Mouse (Mus musculus) frontal cortex, adult (tissue): Measurements from ENCODE around the gene Zfp462.
A peak's percentile ranks its signal among the peaks of the same experiment; 100 is the strongest.

Source experiments
- ATAC-seq: cut with Nextera tagmentation; 2 replicates; pipeline ENCODE4 v1.9.2; 2017; ENCODE audit warnings: mild to moderate bottlenecking, moderate library complexity, mixed read lengths; ENCODE audit not compliant: low TSS enrichment

Gene Zfp462

DNA sequence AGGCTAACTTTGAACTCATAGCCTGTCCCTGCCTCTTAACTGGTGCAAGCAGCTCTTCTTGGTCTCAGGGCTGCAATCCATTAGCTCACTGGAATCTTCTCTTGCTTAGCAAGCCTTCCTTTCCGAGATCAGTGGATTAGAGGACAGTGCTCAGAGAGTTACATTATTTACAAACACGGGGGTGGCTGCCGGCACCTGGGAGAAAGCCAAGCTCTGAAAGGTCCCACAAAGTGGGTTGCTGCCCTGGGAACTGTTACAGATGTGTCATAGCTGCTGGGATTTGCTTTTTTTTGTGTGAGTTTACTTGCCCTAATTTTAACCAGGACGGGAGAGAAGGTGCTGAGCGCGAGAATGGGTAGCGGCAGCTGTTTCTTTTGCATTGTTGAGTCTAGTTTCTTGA is 102.4 kb downstream of the Zfp462 start:
- no peak for ATAC-seq

DNA sequence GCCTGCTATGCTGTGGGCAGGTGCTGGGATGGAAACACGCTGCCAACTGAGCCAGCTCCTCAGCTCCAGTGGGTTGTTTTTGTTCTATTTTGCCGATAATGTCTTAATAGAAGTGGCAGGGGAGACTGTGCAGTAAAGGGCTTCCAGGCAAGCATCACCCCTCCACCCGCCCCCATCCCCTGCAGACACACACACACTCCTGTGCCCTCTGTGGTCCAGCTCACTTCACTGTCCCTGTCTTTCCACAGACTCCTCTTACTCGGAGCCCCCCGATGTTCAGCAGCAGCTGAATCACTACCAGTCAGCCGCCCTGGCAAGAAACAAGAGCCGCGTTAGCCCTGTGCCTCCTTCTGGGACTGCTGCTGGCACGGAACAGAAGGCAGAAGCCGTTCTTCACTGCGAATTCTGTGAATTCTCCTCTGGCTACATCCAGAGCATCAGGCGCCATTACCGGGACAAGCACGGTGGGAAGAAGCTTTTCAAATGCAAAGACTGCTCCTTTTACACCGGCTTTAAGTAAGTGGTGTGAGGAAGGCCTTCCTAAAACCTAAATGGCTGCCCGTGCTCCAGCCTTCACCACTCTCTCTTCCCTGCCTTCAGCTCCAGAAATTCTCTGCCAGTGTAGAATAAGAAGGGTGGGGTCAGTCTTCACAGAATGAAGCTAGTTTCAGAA is 105.2 kb downstream of the Zfp462 start:
- ATAC-seq: peak; percentile 84

DNA sequence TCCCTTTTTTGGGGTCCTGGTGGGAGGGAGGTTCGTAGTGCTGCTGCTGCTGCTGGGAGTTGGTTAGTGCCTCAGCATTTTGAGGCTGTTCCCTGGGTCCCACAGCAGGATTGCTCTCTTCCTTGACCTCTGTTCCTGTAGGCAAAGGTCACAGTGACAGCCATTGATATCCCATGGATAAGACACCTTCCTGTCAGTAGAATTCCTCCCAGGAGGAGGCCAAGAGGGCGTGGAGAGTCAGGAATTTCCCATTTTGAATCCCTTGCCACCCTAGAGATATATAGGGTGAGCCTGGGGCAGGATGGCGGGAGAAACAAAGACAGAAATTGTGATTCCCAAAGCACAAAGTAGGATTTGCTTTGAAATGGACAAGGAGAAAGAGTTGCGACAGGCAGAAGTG is 106.5 kb downstream of the Zfp462 start:
- no peak for ATAC-seq

DNA sequence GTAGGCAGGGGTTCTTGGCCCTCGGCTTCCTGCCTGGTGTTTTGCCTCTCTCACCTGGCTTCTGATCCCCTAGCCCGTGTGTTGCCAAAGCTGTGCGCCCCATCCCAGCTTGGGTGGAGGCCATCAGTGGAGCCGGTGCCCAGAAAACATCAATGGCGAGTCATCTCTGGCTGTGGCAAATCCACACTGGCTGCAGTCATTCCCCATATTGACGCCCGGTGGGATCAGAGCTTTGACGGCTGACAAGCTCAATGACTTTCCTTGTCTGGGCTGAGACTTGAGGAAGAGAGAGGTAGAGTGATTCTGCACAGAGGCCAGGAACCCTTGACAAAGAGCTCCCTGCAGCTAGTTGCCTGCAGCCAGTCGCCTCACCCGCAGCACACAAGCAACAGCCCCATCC is 107.8 kb downstream of the Zfp462 start:
- ATAC-seq: no peak

DNA sequence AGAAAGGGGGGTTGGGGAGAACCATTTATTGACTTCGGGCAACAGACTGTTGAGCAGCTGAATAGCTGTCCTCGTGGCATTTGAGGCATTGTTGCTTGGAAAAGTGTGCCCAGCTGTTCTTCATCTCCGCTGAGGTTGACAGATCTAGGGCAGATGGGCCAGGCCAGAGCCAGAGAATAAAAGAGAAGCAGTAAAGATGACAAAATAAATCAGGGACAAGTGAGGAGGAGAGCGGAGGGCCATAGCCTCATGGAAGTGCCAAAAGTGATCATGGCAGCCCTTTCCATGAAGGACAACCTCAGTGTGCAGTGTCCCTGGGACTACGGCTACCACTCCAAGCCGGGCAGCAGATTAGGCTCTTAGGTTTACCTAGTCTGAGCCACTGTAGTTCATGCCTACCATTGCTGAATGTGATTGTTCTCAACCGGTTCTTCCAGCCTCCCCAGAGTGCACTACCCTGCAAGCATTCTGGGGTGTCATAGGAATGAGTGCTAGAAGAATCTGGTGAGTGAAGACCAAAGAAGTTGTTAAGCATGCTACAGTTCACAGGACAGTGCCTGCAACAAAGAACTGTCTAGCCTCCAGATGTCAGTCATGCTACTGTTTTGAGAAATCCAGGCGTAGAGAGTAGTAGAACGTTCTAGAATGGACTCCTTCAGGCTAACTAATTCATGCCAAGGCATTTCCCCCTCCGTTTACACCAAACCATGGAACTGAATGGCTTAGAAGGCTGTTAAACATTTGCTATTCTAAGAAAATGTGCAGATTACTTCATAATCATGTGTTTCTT is 113.0 kb downstream of the Zfp462 start:
- ATAC-seq: peak; percentile 28

DNA sequence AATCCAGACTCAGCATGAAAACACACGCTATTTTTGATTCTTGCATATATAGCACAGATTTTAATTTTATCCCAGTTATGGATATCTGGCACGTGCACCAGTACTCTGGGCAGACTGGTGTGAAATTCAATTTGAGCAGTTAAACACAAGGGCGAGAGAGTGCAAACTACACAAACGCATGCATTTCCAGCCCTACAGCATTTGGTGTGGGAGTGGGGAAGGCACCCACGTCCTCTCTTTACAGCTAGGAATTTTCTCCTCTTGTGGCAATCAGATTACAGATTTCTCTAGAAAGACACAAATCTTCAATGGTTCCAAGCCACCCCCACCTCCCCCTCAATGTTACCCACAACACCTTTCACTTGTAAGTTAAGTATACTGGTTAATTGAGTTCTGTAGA is 114.1 kb downstream of the Zfp462 start:
- peak; percentile 74 for ATAC-seq

- no peak for ATAC-seq
These were observed 121.7 kb downstream of the Zfp462 start for GRCm38 (mm10) chr4:55066341-55067170.

- no peak for ATAC-seq
These were observed 126.7 kb downstream of the Zfp462 start for GRCm38 (mm10) chr4:55071535-55071934.

DNA sequence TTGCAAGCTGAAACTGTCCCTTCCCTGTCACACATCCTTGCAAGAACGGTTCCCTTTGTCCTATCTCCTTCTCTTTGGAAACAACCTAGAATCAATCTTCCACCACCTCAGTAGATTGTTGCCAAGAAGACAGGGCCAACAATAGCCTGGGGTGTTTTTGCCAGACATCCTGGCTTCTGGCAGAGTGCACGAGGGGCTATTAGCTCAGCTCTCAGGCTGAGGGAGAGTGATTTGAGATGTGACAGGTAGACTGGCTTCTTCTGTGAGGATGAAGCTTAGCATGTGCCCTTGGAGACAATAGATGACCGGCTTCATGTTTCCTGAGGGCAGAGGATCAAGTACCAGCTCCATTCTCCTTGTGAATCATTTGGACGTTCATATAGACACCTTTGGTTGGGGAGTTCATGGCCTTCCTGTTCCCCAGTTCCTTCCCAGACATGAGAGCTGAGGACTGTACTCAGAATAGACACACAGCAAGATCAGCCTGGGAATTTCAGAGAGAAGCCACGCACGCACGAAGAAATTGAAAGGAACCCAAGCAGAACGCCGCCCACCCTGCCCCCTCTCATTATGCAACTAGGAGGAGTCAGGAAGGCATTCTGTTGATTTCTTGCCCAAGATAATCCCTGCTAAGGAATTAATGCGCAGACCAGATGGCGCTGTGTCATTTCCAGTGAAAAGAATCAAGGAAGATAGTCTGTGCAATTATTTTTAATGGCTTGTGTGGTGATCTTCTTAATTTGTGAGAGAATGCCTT is 132.5 kb downstream of the Zfp462 start:
- ATAC-seq: peak; percentile 74

- no peak for ATAC-seq
These were observed 133.3 kb downstream of the Zfp462 start for GRCm38 (mm10) chr4:55077902-55078716.

GRCm38 (mm10) chr4:55079056-55079455 is 134.2 kb downstream of the Zfp462 start:
- ATAC-seq: no peak

DNA sequence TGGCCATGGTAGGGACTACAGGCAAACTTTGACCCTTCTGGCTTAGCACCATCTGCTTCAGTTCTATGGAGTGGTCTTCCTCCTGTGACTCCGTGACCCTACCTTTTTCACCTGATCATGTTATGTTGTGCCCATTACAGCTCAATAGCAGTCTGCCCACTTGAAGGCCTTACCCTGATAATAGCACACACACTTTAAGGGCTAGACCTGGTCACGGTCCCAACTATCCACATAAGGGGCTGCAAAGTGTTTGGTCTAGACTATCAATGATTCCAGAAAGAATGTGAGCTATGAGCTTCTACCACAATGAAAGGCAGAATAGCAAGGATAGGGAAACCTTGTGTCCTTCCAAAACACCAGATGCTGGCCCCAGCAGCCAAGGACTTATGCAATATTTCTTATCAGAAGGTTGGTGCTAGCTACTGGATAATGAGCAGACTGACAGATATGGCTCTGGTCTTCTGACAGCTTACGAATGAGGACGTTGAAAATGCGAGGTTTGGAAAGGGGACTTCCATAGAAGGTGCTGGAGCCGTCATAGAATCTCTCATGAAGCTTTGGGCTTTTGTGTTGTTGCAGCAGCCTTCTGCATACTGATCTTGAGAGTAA is 139.3 kb downstream of the Zfp462 start:
- no peak for ATAC-seq

DNA sequence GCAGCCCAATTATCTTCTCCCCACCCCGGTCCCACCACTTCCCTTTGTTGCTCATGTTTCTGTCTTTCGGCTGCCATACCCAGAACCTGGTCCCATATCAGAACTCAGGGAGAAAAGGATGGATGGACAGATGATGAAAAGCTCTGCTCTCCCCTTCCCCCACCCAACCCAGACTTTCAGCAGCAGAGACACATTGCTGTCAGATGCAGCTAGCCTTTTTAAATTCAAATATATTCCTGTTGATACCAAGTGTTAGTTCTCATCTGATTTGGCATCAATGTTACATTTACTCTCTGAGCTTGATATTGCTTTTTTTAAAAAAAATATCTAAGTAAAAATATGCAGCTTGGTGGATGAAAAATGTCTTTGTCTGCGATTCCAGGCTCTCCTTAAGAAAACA is 143.3 kb downstream of the Zfp462 start:
- no peak for ATAC-seq

DNA sequence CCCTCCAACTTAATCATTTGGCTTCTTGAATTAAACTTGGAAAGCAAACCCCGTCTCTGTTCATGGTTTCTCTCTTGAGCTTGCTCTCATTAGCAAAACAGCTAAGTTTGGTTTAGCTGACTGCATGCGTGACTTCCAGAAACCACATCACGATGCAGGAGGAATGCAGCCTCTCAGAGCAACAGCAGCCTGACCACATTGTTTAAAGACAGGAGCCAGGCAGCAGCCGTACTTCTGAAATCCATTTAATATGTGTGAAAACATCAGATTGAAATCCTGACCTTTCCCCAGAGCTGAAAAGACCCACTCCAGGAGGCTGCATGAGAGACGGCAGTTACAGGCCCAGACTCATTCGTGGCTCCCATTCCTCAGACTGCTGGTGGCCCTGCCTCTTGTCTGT is 144.1 kb downstream of the Zfp462 start:
- ATAC-seq: peak; percentile 87

- ATAC-seq: no peak
These were observed 152.3 kb downstream of the Zfp462 start for GRCm38 (mm10) chr4:55097157-55097556.

DNA sequence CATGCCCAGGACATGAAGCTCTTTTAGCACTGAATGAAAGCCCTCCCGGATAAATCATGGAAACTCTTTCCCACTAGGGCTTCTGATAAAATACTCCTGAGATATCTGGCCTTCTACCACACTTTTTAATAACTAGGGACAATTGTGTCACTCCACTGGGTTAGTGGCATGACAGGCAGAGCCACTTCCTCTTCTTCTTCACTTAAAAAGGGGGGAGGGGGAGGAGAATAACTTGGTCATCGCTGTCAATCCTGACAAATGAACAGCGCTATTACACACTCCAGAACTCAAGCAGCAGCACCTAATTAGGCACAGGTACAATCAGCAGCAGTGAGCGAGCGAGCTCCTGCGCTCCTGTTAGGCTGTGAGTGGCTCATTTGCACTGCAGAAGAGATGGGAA is 153.5 kb downstream of the Zfp462 start:
- ATAC-seq: no peak

GRCm38 (mm10) chr4:55100851-55101250 is 156.0 kb downstream of the Zfp462 start:
- peak; percentile 38; the same call in 1 of the 2 replicates for ATAC-seq

GRCm38 (mm10) chr4:55101601-55102000 is 156.8 kb downstream of the Zfp462 start:
- ATAC-seq: no peak

DNA sequence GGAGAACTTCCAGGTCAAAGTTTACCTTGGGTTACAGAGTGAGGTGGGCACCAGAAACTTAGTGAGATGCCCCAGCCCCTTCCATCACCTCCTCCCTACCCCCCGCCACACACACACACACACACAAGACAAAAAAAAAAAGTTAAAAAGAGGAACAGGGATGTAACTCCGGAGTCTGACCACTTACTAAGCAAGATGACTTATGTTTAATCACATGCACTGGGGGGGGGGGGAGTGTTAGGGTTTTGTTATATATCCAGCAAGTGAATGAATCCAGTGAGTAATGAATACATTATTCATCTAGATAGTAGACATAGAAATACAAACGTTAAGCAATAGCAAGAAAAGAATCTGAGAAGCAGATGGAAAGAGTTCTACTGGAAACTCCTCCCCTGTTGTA is 157.5 kb downstream of the Zfp462 start:
- no peak for ATAC-seq

- no peak for ATAC-seq
These were observed 158.7 kb downstream of the Zfp462 start for GRCm38 (mm10) chr4:55103575-55103974.
